Comparison of ENCODE assay signal across 27 mouse cellular contexts in genomic region chr12:100065109-100065508, GRCm38 (mm10). TPM values are rescaled to one million over a fixed set of nuclear protein-coding genes. Genes with fewer than 3 reads are reported as not detected.
DNase-seq lines count a peak whose midpoint lies in the region; ATAC-seq and TF ChIP-seq lines count a peak whose summit lies in the region.
"Had no signal": no experiment of that assay in that cellular context is flagged by ENCODE, and none has a peak within 500 bp of the region (broad histone marks: within the 10 kb centered on the region; RNA-seq: fewer than 3 reads in every experiment).

No protein-coding gene starts in this region.

- DNase-seq in cerebellum, adult 2 months: peak in 1 of 2 experiments; percentile 23
- DNase-seq in cerebellum, postnatal 36 days: no peak
- no peak for DNase-seq in heart, postnatal 14 days
- peak; percentile 40 for DNase-seq in left cerebral cortex, adult 11 months (ENCODE audit: low spot score)
- DNase-seq in left cerebral cortex, postnatal 36 days (ENCODE audit: low spot score in 2 of 2): no peak
- DNase-seq in telencephalon, adult 2 months (ENCODE audit: low read depth, low spot score): peak; percentile 58
- no peak for DNase-seq in MN1 (ENCODE audit: low spot score)
- DNase-seq: adrenal gland, postnatal 14 days; gastrocnemius, postnatal 10 days; heart, postnatal 4 days; kidney, adult 11 months; kidney, postnatal 36 days; lung, postnatal 14 days; midbrain, embryonic 14.5 days; retina, postnatal 1 day; right cerebral cortex, postnatal 25 days; spleen, adult 18-20 months; thymus, adult 18-20 months; thymus, postnatal 25 days had no signal

- H3K4me3 ChIP-seq in cerebellum, adult 2 months (replicated peaks; ENCODE audit: insufficient read depth, low read depth, low read length): no peak overlapping the region
- no peak overlapping the region for H3K4me3 ChIP-seq in heart, embryonic 15.5 days
- H3K4me3 ChIP-seq: embryonic facial prominence, embryonic 13.5 days; forebrain, embryonic 10.5 days; forebrain, embryonic 15.5 days; liver, embryonic 15.5 days had no signal

- no peaks in the 10 kb centered on the region for H3K9me3 ChIP-seq in heart, embryonic 15.5 days (replicated peaks)
- H3K9me3 ChIP-seq: embryonic facial prominence, embryonic 13.5 days; forebrain, embryonic 10.5 days; forebrain, embryonic 15.5 days; liver, embryonic 15.5 days had no signal

- no peak for TF ChIP-seq CTCF in cerebellum, adult 2 months (IDR thresholded peaks at IDR 0.05; ENCODE audit: borderline replicate concordance, insufficient read depth, low read depth, low read length)

- peak overlapping the region; percentile 78; the same call in 1 of the 2 replicates for H3K27ac ChIP-seq in cerebellum, adult 2 months (ENCODE audit: insufficient read depth, low read length)
- H3K27ac ChIP-seq in heart, embryonic 15.5 days: no peak overlapping the region
- H3K27ac ChIP-seq: embryonic facial prominence, embryonic 13.5 days; forebrain, embryonic 10.5 days; forebrain, embryonic 15.5 days; hindbrain, embryonic 14.5 days; liver, embryonic 15.5 days had no signal

- H3K36me3 ChIP-seq in heart, embryonic 15.5 days: no peaks in the 10 kb centered on the region
- H3K36me3 ChIP-seq: embryonic facial prominence, embryonic 13.5 days; forebrain, embryonic 10.5 days; forebrain, embryonic 15.5 days; liver, embryonic 15.5 days had no signal

- 0 out of 2 replicates have a peak, but pooled peaks have one; percentile 22 for ATAC-seq in heart, embryonic 15.5 days (replicated peaks; ENCODE audit: insufficient number of reproducible peaks, insufficient read depth, low FRiP score, low read depth)
- ATAC-seq: forebrain, embryonic 15.5 days; inflammation-experienced regulatory T-cells, adult 6 months had no signal

- H3K9ac ChIP-seq in heart, embryonic 15.5 days: no peak overlapping the region
- H3K9ac ChIP-seq: embryonic facial prominence, embryonic 13.5 days; forebrain, embryonic 15.5 days; hindbrain, embryonic 14.5 days; liver, embryonic 15.5 days; lung, embryonic 14.5 days had no signal

- no peak overlapping the region for H3K4me2 ChIP-seq in heart, embryonic 15.5 days
- H3K4me2 ChIP-seq: embryonic facial prominence, embryonic 13.5 days; forebrain, embryonic 15.5 days; hindbrain, embryonic 14.5 days; liver, embryonic 15.5 days; lung, embryonic 14.5 days had no signal

- H3K4me1 ChIP-seq in cerebellum, adult 2 months (ENCODE audit: control insufficient read depth, insufficient read depth, low read length): peaks cover 3% of the 10 kb centered on the region
- 0 out of 2 replicates have a peak, but pooled peaks cover 2% of the 10 kb centered on the region for H3K4me1 ChIP-seq in heart, embryonic 15.5 days (replicated peaks)
- H3K4me1 ChIP-seq: embryonic facial prominence, embryonic 13.5 days; forebrain, embryonic 10.5 days; forebrain, embryonic 15.5 days; liver, embryonic 15.5 days had no signal

- H3K27me3 ChIP-seq in cerebellum, adult 2 months (ENCODE audit: control insufficient read depth, insufficient read depth, low read length): no peaks in the 10 kb centered on the region
- no peaks in the 10 kb centered on the region for H3K27me3 ChIP-seq in heart, embryonic 15.5 days
- H3K27me3 ChIP-seq: embryonic facial prominence, embryonic 13.5 days; forebrain, embryonic 15.5 days; liver, embryonic 15.5 days had no signal

- 60% methylated on average over 3 of the region's 3 CpGs for WGBS in cerebellum, adult 2 months
- 69% methylated on average over 3 of the region's 3 CpGs for WGBS in heart, embryonic 15.5 days

- intact Hi-C loops in heart, postnatal 14 days (cut with DNase I): no loop called here
- intact Hi-C loops in left cerebral cortex, postnatal 36 days (cut with DNase I): no loop called here

- TF ChIP-seq POLR2A in cerebellum, adult 2 months (IDR thresholded peaks at IDR 0.05; ENCODE audit: borderline replicate concordance, insufficient read depth, low read length): no peak

RNA-seq across cellular contexts. Expression of gene Psmc1, which starts 44.8 kb away (rescaled TPM):
- 163 and 177 TPM in 2 replicates for polyA plus RNA-seq in cerebellum, adult 2 months (2012; rRNA removed)
- polyA plus RNA-seq in heart, embryonic 15.5 days (2015; fragmentation: Nextera tagmentation; extraction: Ambion mirVana): 173 and 182 TPM in 2 replicates
- 100 to 1,000 TPM; 134 to 135 TPM for total RNA-seq in heart, postnatal 14 days (2021)
- 100 to 1,000 TPM; 188 to 203 TPM for total RNA-seq in left cerebral cortex, postnatal 36 days (2021)

Comparison
In these comparisons a context has a peak if more than half of its experiments do, and no peak if none do; other contexts are left out.
1. DNase-seq: peak in left cerebral cortex, adult 11 months (single experiment) and telencephalon, adult 2 months (single experiment); none in cerebellum, postnatal 36 days (0 of 2), heart, postnatal 14 days (0 of 2), left cerebral cortex, postnatal 36 days (0 of 2) and MN1 (single experiment).